Mouse (Mus musculus): Measurements from ENCODE around the gene Chaf1a.

Chaf1a gene

GRCm38 (mm10) chr17:56119431-56119830 lies 79.2 kb downstream of the Chaf1a start:
- no peak for DNase-seq (ENCODE audit: low read depth, low spot score)

GRCm38 (mm10) chr17:56119981-56120880 lies 80.0 kb downstream of the Chaf1a start:
- no peak for DNase-seq (ENCODE audit: low read depth, low spot score)

DNA sequence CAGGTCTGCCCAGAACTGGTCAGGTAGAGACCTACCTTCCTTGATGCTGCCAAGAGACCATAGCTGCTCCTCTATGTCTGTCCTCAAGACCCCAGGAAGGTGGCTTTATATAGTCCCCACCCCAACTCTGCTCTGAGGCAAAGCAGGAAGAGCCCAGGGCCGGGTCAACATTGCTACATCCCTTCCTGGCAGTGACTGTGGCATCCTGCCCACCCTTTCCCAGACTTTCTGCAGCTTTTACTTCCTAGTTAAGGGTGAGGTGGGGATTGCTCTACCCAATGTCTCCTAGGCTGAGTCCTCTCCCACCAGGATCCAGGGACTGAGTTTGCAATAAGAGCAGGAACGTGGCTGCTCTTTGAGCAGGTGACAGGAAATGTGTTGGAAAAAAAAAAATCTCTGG lies 81.6 kb downstream of the Chaf1a start, which contains the start of gene Lrg1:
Lrg1 (minus strand) TSS at position 176 of the 400 bp plus-strand sequence.
- DNase-seq (ENCODE audit: low read depth, low spot score), result no peak
